Mouse (Mus musculus): ENCODE measurements around the gene Dnah11.
"Not testable (repeated sequence)": the region's sequence is repeated elsewhere in the genome, so short reads cannot be mapped to it uniquely, and the experiment has no call there.

Dnah11 gene

GRCm38 (mm10) chr12:117959213-117959612, 239.6 kb downstream of the Dnah11 start:
- DNase-seq: no peak

GRCm38 (mm10) chr12:117946823-117947704, 251.8 kb downstream of the Dnah11 start:
- no peak for DNase-seq

- peak; percentile 54 for DNase-seq
Observed at GRCm38 (mm10) chr12:117941947-117942346, 256.9 kb downstream of the Dnah11 start.

- DNase-seq: peak; percentile 52
Observed at GRCm38 (mm10) chr12:117938214-117938613, 260.6 kb downstream of the Dnah11 start.

GRCm38 (mm10) chr12:117932026-117932425, 266.8 kb downstream of the Dnah11 start:
- DNase-seq: no peak

- DNase-seq: no peak
Observed at GRCm38 (mm10) chr12:117929768-117930167, 269.1 kb downstream of the Dnah11 start.

- peak; percentile 38 for DNase-seq
Observed at GRCm38 (mm10) chr12:117915826-117916588, 282.8 kb downstream of the Dnah11 start.

GRCm38 (mm10) chr12:117914613-117915245, 284.1 kb downstream of the Dnah11 start:
- peak; percentile 33 for DNase-seq

GRCm38 (mm10) chr12:117911396-117911795, 287.4 kb downstream of the Dnah11 start:
- DNase-seq: no peak

GRCm38 (mm10) chr12:117905232-117905840, 293.5 kb downstream of the Dnah11 start:
- DNase-seq: not testable (repeated sequence)

GRCm38 (mm10) chr12:117903671-117904070, 295.2 kb downstream of the Dnah11 start:
- DNase-seq: no peak

- DNase-seq: not testable (repeated sequence)
Observed at GRCm38 (mm10) chr12:117901352-117901751, 297.5 kb downstream of the Dnah11 start.

GRCm38 (mm10) chr12:117900798-117901197, 298.0 kb downstream of the Dnah11 start:
- not testable (repeated sequence) for DNase-seq

- no peak for DNase-seq
Observed at GRCm38 (mm10) chr12:117887422-117887821, 311.4 kb downstream of the Dnah11 start.

GRCm38 (mm10) chr12:117884627-117885026, 314.2 kb downstream of the Dnah11 start:
- no peak for DNase-seq

GRCm38 (mm10) chr12:117878341-117878740, 320.5 kb downstream of the Dnah11 start:
- no peak for DNase-seq

- no peak for DNase-seq
Observed at GRCm38 (mm10) chr12:117872265-117872664, 326.6 kb downstream of the Dnah11 start.

GRCm38 (mm10) chr12:117867708-117868564, 330.9 kb downstream of the Dnah11 start:
- no peak for DNase-seq

GRCm38 (mm10) chr12:117862655-117863054, 336.2 kb downstream of the Dnah11 start:
- no peak for DNase-seq

GRCm38 (mm10) chr12:117861249-117861648, 337.6 kb downstream of the Dnah11 start:
- no peak for DNase-seq

GRCm38 (mm10) chr12:117860840-117861239, 338.0 kb downstream of the Dnah11 start:
- no peak for DNase-seq

GRCm38 (mm10) chr12:117857884-117858283, 341.0 kb downstream of the Dnah11 start:
- no peak for DNase-seq
